Mouse (Mus musculus) kidney, adult 2 months (tissue): ENCODE measurements around the gene Stx2.

ENCODE experiments used
- CTCF ChIP-seq: fragments of 200-500 bp; conservative IDR thresholded peaks from 2 replicates; pipeline ENCODE4 v1.5.1; 2011; ENCODE audit warnings: low read depth, mild to moderate bottlenecking, control low read depth, low read length, moderate library complexity, mixed read lengths; ENCODE audit not compliant: insufficient read depth, insufficient read length
- POLR2A ChIP-seq: fragments of 200-500 bp; IDR thresholded peaks from one replicate; pipeline ENCODE4 v1.6.1; 2011; ENCODE audit warnings: low read depth, low read length, control low read depth

DNA sequence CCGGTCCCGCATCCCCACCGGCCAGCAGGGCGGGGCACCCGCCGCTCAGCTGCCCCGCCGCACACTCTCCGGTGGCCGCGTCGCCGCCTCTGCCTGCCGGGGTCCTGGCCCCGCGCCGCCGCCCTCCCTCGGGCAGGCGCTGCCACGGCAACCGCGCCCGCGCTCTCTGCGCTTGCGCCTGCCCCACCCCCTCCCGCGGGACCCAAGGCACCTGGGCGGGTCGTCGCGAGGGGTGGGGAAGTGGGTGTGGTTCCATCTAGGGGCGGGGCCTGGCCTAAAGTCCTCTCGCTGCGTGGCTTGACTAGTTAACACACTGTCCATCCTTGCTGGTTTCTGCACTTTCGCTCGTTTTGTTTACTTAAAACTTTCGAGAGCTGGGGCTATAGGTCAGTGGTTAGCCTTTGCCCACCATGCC is at the start of gene Stx2:
- TF ChIP-seq POLR2A (no peak), CTCF (no peak)
